Mouse (Mus musculus) hindbrain, embryonic 15.5 days (tissue): Measurements from ENCODE around the gene Slc16a5. TPM values are rescaled to one million over a fixed set of nuclear protein-coding genes. Genes with fewer than 3 reads are reported as not detected.
"Not testable (repeated sequence)": the region's sequence is repeated elsewhere in the genome, so short reads cannot be mapped to it uniquely, and the experiment has no call there.

Experiments
- ATAC-seq: fragments of 200-750 bp; cut with Nextera tagmentation; 2 replicates; pipeline ENCODE4 v1.8.0; 2017; ENCODE audit warnings: low read depth, moderate number of reproducible peaks, moderate TSS enrichment; ENCODE audit not compliant: low FRiP score
- H3K27ac ChIP-seq: fragments of 300-500 bp; sonication (generic); replicated peaks from 2 replicates; pipeline ENCODE4 v1.5.1; 2015; ENCODE audit warnings: mild to moderate bottlenecking, inconsistent platforms
- H3K27me3 ChIP-seq: fragments of 300-500 bp; sonication (generic); 2 replicates; pipeline ENCODE4 v1.6.1; 2015; ENCODE audit warnings: control low read depth, inconsistent platforms
- H3K36me3 ChIP-seq: fragments of 300-500 bp; sonication (generic); 2 replicates; pipeline ENCODE4 v1.6.1; 2015; ENCODE audit warnings: control low read depth, inconsistent platforms
- H3K4me1 ChIP-seq: fragments of 300-500 bp; sonication (generic); replicated peaks from 2 replicates; pipeline ENCODE4 v1.6.1; 2015; ENCODE audit warnings: control low read depth, inconsistent platforms
- H3K4me2 ChIP-seq: fragments of 300-500 bp; sonication (generic); 2 replicates; pipeline ENCODE4 v1.6.1; 2015; ENCODE audit warnings: moderate library complexity, mild to moderate bottlenecking, inconsistent platforms
- H3K4me3 ChIP-seq: fragments of 300-500 bp; sonication (generic); 2 replicates; pipeline ENCODE4 v1.5.1; 2015; ENCODE audit warnings: mild to moderate bottlenecking, inconsistent platforms
- H3K9ac ChIP-seq: fragments of 300-500 bp; sonication (generic); 2 replicates; pipeline ENCODE4 v1.6.1; 2015; ENCODE audit warnings: inconsistent platforms
- H3K9me3 ChIP-seq: fragments of 300-500 bp; sonication (generic); 2 replicates; pipeline ENCODE4 v1.6.1; 2016; ENCODE audit warnings: control low read depth, inconsistent platforms
- WGBS: fragments of 180-500 bp; shearing (Covaris S2); methylation state at CpG from one replicate; pipeline ENCODE4 v1.1.7; 2015; 5-methylcytosine and 5-hydroxymethylcytosine counted together
- polyA plus RNA-seq: library from polyadenylated mRNA; unstranded; fragments of >200 nt; fragmentation: Nextera tagmentation; extraction: Ambion mirVana; gene quantifications from 2 replicates; pipeline ENCODE4 v1.2.1, GENCODE M21; 2015

The Slc16a5 gene
- polyA plus RNA-seq, 1 experiment from 2014 or later = 0.17 TPM

- H3K36me3 ChIP-seq = no peaks in the 10 kb centered on the region
- H3K27ac ChIP-seq = no peak overlapping the region
- no peak overlapping the region for H3K4me2 ChIP-seq
- no peaks in the 10 kb centered on the region for H3K27me3 ChIP-seq
- ATAC-seq = no peak
- no peaks in the 10 kb centered on the region for H3K9me3 ChIP-seq
- WGBS = 86% methylated on average over 8 of the region's 8 CpGs
- no peaks in the 10 kb centered on the region for H3K4me1 ChIP-seq
- no peak overlapping the region for H3K4me3 ChIP-seq
- no peak overlapping the region for H3K9ac ChIP-seq
These were observed 10.5 kb upstream of the Slc16a5 start for GRCm38 (mm10) chr11:115451781-115452241.

- H3K4me2 ChIP-seq = no peak overlapping the region
- H3K9ac ChIP-seq = no peak overlapping the region
- H3K27ac ChIP-seq = no peak overlapping the region
- H3K36me3 ChIP-seq = no peaks in the 10 kb centered on the region
- ATAC-seq = no peak
- no peaks in the 10 kb centered on the region for H3K9me3 ChIP-seq
- H3K4me1 ChIP-seq = no peaks in the 10 kb centered on the region
- WGBS = 79% methylated on average over 7 of the region's 7 CpGs
- no peak overlapping the region for H3K4me3 ChIP-seq
- H3K27me3 ChIP-seq = no peaks in the 10 kb centered on the region
These were observed 9.9 kb upstream of the Slc16a5 start for GRCm38 (mm10) chr11:115452281-115452860.

- Histone ChIP-seq H3K27ac (no peak overlapping the region), H3K4me3 (no peak overlapping the region), H3K27me3 (no peaks in the 10 kb centered on the region), H3K4me1 (no peaks in the 10 kb centered on the region), H3K9ac (no peak overlapping the region), H3K9me3 (no peaks in the 10 kb centered on the region), H3K4me2 (no peak overlapping the region), H3K36me3 (no peaks in the 10 kb centered on the region)
- ATAC-seq = no peak
- 73% methylated on average over 4 of the region's 4 CpGs for WGBS
These were observed 9.0 kb upstream of the Slc16a5 start for GRCm38 (mm10) chr11:115453306-115453705.

GRCm38 (mm10) chr11:115454822-115455221 is 7.5 kb upstream of the Slc16a5 start:
- not testable (repeated sequence) for H3K27ac ChIP-seq, H3K4me1 ChIP-seq, H3K9me3 ChIP-seq, H3K27me3 ChIP-seq, ATAC-seq, H3K4me3 ChIP-seq, H3K36me3 ChIP-seq, H3K4me2 ChIP-seq, H3K9ac ChIP-seq
- WGBS = 87% methylated on average over 6 of the region's 6 CpGs

- H3K9me3 ChIP-seq = no peaks in the 10 kb centered on the region
- no peak overlapping the region for H3K4me2 ChIP-seq
- ATAC-seq = no peak
- no peaks in the 10 kb centered on the region for H3K27me3 ChIP-seq
- no peak overlapping the region for H3K9ac ChIP-seq
- H3K36me3 ChIP-seq = no peaks in the 10 kb centered on the region
- H3K4me3 ChIP-seq = no peak overlapping the region
- H3K4me1 ChIP-seq = no peaks in the 10 kb centered on the region
- 88% methylated on average over 15 of the region's 15 CpGs for WGBS
- H3K27ac ChIP-seq = no peak overlapping the region
These were observed 6.7 kb upstream of the Slc16a5 start for GRCm38 (mm10) chr11:115455619-115456018.

GRCm38 (mm10) chr11:115456182-115456581 is 6.1 kb upstream of the Slc16a5 start:
- no peak overlapping the region for H3K9ac ChIP-seq
- no peaks in the 10 kb centered on the region for H3K4me1 ChIP-seq
- H3K4me3 ChIP-seq = no peak overlapping the region
- WGBS = 94% methylated on average over 5 of the region's 5 CpGs
- H3K27ac ChIP-seq = no peak overlapping the region
- ATAC-seq = no peak
- H3K27me3 ChIP-seq = no peaks in the 10 kb centered on the region
- H3K36me3 ChIP-seq = no peaks in the 10 kb centered on the region
- H3K9me3 ChIP-seq = no peaks in the 10 kb centered on the region
- H3K4me2 ChIP-seq = no peak overlapping the region

- Histone ChIP-seq H3K4me3 (no peak overlapping the region), H3K9me3 (no peaks in the 10 kb centered on the region), H3K4me1 (no peaks in the 10 kb centered on the region), H3K9ac (no peak overlapping the region), H3K4me2 (no peak overlapping the region), H3K27me3 (no peaks in the 10 kb centered on the region), H3K36me3 (no peaks in the 10 kb centered on the region), H3K27ac (no peak overlapping the region)
- WGBS = 32% methylated on average over 6 of the region's 6 CpGs
- no peak for ATAC-seq
These were observed 4.9 kb upstream of the Slc16a5 start for GRCm38 (mm10) chr11:115457405-115457804.

- Histone ChIP-seq H3K27ac (no peak overlapping the region), H3K9ac (no peak overlapping the region), H3K4me3 (no peak overlapping the region), H3K27me3 (no peaks in the 10 kb centered on the region), H3K4me1 (no peaks in the 10 kb centered on the region), H3K9me3 (no peaks in the 10 kb centered on the region), H3K36me3 (no peaks in the 10 kb centered on the region), H3K4me2 (no peak overlapping the region)
- 22% methylated on average over 8 of the region's 8 CpGs for WGBS
- no peak for ATAC-seq
These were observed 1.3 kb upstream of the Slc16a5 start for GRCm38 (mm10) chr11:115460976-115461375.

GRCm38 (mm10) chr11:115461846-115462242 is 430 bp upstream of the Slc16a5 start:
- Histone ChIP-seq H3K36me3 (no peaks in the 10 kb centered on the region), H3K27ac (no peak overlapping the region), H3K4me3 (no peak overlapping the region), H3K9me3 (no peaks in the 10 kb centered on the region), H3K4me1 (no peaks in the 10 kb centered on the region), H3K9ac (no peak overlapping the region), H3K27me3 (no peaks in the 10 kb centered on the region), H3K4me2 (no peak overlapping the region)
- ATAC-seq = no peak
- WGBS = 76% methylated on average over 5 of the region's 5 CpGs

GRCm38 (mm10) chr11:115463397-115463796 is 1.1 kb downstream of the Slc16a5 start:
- ATAC-seq = no peak
- H3K36me3 ChIP-seq = no peaks in the 10 kb centered on the region
- H3K27ac ChIP-seq = no peak overlapping the region
- no peaks in the 10 kb centered on the region for H3K27me3 ChIP-seq
- no peaks in the 10 kb centered on the region for H3K9me3 ChIP-seq
- H3K9ac ChIP-seq = no peak overlapping the region
- no peak overlapping the region for H3K4me3 ChIP-seq
- WGBS = 77% methylated on average over 11 of the region's 11 CpGs
- H3K4me2 ChIP-seq = no peak overlapping the region
- no peaks in the 10 kb centered on the region for H3K4me1 ChIP-seq

GRCm38 (mm10) chr11:115464851-115465250 is 2.6 kb downstream of the Slc16a5 start:
- 87% methylated on average over 8 of the region's 8 CpGs for whole genome bisulfite sequencing
- H3K4me2 ChIP-seq = no peak overlapping the region
- no peaks in the 10 kb centered on the region for H3K36me3 ChIP-seq
- no peaks in the 10 kb centered on the region for H3K9me3 ChIP-seq
- no peak overlapping the region for H3K4me3 ChIP-seq
- no peaks in the 10 kb centered on the region for H3K27me3 ChIP-seq
- no peak overlapping the region for H3K9ac ChIP-seq
- H3K27ac ChIP-seq = no peak overlapping the region
- no peaks in the 10 kb centered on the region for H3K4me1 ChIP-seq
- no peak for ATAC-seq

GRCm38 (mm10) chr11:115467217-115467618 is 4.9 kb downstream of the Slc16a5 start:
- WGBS = 52% methylated on average over 4 of the region's 4 CpGs
- ATAC-seq = no peak

GRCm38 (mm10) chr11:115472183-115472582 is 9.9 kb downstream of the Slc16a5 start:
- Histone ChIP-seq H3K4me1 (peaks cover 27% of the 10 kb centered on the region), H3K27ac (no peak overlapping the region), H3K9ac (no peak overlapping the region), H3K36me3 (no peaks in the 10 kb centered on the region), H3K27me3 (no peaks in the 10 kb centered on the region), H3K4me3 (no peak overlapping the region), H3K4me2 (no peak overlapping the region), H3K9me3 (no peaks in the 10 kb centered on the region)
- ATAC-seq = no peak
- WGBS = 88% methylated on average over 7 of the region's 7 CpGs

More at GRCm38 (mm10) chr11:115467217-115467618, 4.9 kb downstream of the Slc16a5 start:
- H3K27me3 ChIP-seq = no peaks in the 10 kb centered on the region
- H3K4me3 ChIP-seq = no peak overlapping the region
- H3K27ac ChIP-seq = no peak overlapping the region
- H3K9ac ChIP-seq = no peak overlapping the region
- no peaks in the 10 kb centered on the region for H3K9me3 ChIP-seq
- H3K4me1 ChIP-seq = no peaks in the 10 kb centered on the region
- no peak overlapping the region for H3K4me2 ChIP-seq
- no peaks in the 10 kb centered on the region for H3K36me3 ChIP-seq
